Mouse (Mus musculus): ENCODE measurements around the gene H2-D1. TPM values are rescaled to one million over a fixed set of nuclear protein-coding genes. Genes with fewer than 3 reads are reported as not detected.

H2-D1 gene
- polyA plus RNA-seq, 1 experiment from 2014 or later: 107 TPM

- ATAC-seq (ENCODE audit: low read depth): no peak
- Histone ChIP-seq H3K9ac (ENCODE audit: low read depth, low read length) (no peak overlapping the region), H3K36me3 (ENCODE audit: control insufficient read depth, insufficient read depth) (peaks cover 4% of the 10 kb centered on the region; the same call in 1 of the 2 replicates), H3K4me1 (ENCODE audit: control insufficient read depth, low read depth, low read length) (peaks cover 16% of the 10 kb centered on the region), H3K4me2 (ENCODE audit: low read depth, low read length) (peak overlapping the region; percentile 80), H3K4me3 (ENCODE audit: low read depth, low read length) (peak overlapping the region; percentile 63; the same call in 1 of the 2 replicates), H3K27me3 (ENCODE audit: control insufficient read depth, insufficient read depth, low read depth, low read length) (no peaks in the 10 kb centered on the region), H3K9me3 (replicated peaks; ENCODE audit: control insufficient read depth, low read length) (no peaks in the 10 kb centered on the region), H3K27ac (ENCODE audit: low read length) (peak overlapping the region; percentile 45)
- WGBS (ENCODE audit: insufficient replicate concordance): 22% methylated on average over 13 of the region's 14 CpGs
Observed at GRCm38 (mm10) chr17:35258492-35259478, 3.7 kb upstream of the H2-D1 start.

GRCm38 (mm10) chr17:35259621-35260020, 2.9 kb upstream of the H2-D1 start:
- peaks cover 18% of the 10 kb centered on the region for H3K4me1 ChIP-seq (ENCODE audit: control insufficient read depth, low read depth, low read length)
- H3K36me3 ChIP-seq (ENCODE audit: control insufficient read depth, insufficient read depth): no peaks in the 10 kb centered on the region
- no peak for ATAC-seq (ENCODE audit: low read depth)
- no peak overlapping the region for H3K27ac ChIP-seq (ENCODE audit: low read length)
- no peaks in the 10 kb centered on the region for H3K27me3 ChIP-seq (ENCODE audit: control insufficient read depth, insufficient read depth, low read depth, low read length)
- H3K4me3 ChIP-seq (ENCODE audit: low read depth, low read length): no peak overlapping the region
- no peaks in the 10 kb centered on the region for H3K9me3 ChIP-seq (replicated peaks; ENCODE audit: control insufficient read depth, low read length)
- WGBS (ENCODE audit: insufficient replicate concordance): 72% methylated on average over 4 of the region's 4 CpGs
- no peak overlapping the region for H3K9ac ChIP-seq (ENCODE audit: low read depth, low read length)
- H3K4me2 ChIP-seq (ENCODE audit: low read depth, low read length): no peak overlapping the region

GRCm38 (mm10) chr17:35261651-35262050, 879 bp upstream of the H2-D1 start:
- Histone ChIP-seq H3K4me2 (ENCODE audit: low read depth, low read length) (no peak overlapping the region), H3K9ac (ENCODE audit: low read depth, low read length) (no peak overlapping the region), H3K27ac (ENCODE audit: low read length) (no peak overlapping the region), H3K4me3 (ENCODE audit: low read depth, low read length) (no peak overlapping the region), H3K9me3 (replicated peaks; ENCODE audit: control insufficient read depth, low read length) (no peaks in the 10 kb centered on the region), H3K4me1 (ENCODE audit: control insufficient read depth, low read depth, low read length) (peaks cover 18% of the 10 kb centered on the region), H3K27me3 (ENCODE audit: control insufficient read depth, insufficient read depth, low read depth, low read length) (no peaks in the 10 kb centered on the region), H3K36me3 (ENCODE audit: control insufficient read depth, insufficient read depth) (no peaks in the 10 kb centered on the region)
- no peak for ATAC-seq (ENCODE audit: low read depth)
- 76% methylated on average over 13 of the region's 13 CpGs for WGBS (ENCODE audit: insufficient replicate concordance)

- Histone ChIP-seq H3K4me1 (ENCODE audit: control insufficient read depth, low read depth, low read length) (peaks cover 12% of the 10 kb centered on the region), H3K36me3 (ENCODE audit: control insufficient read depth, insufficient read depth) (no peaks in the 10 kb centered on the region), H3K27me3 (ENCODE audit: control insufficient read depth, insufficient read depth, low read depth, low read length) (no peaks in the 10 kb centered on the region), H3K27ac (ENCODE audit: low read length) (no peak overlapping the region), H3K4me3 (ENCODE audit: low read depth, low read length) (peak overlapping the region; percentile 75), H3K9me3 (replicated peaks; ENCODE audit: control insufficient read depth, low read length) (no peaks in the 10 kb centered on the region), H3K9ac (ENCODE audit: low read depth, low read length) (peak overlapping the region; percentile 76), H3K4me2 (ENCODE audit: low read depth, low read length) (peak overlapping the region; percentile 100)
- ATAC-seq (ENCODE audit: low read depth): no peak; the same call in none of the 2 replicates
- WGBS (ENCODE audit: insufficient replicate concordance): under 1% methylated on average over 31 of the region's 31 CpGs
Observed at GRCm38 (mm10) chr17:35263523-35263883, 973 bp downstream of the H2-D1 start.

- Histone ChIP-seq H3K27me3 (ENCODE audit: control insufficient read depth, insufficient read depth, low read depth, low read length) (no peaks in the 10 kb centered on the region), H3K4me3 (ENCODE audit: low read depth, low read length) (no peak overlapping the region), H3K4me1 (ENCODE audit: control insufficient read depth, low read depth, low read length) (peaks cover 3% of the 10 kb centered on the region; the same call in 1 of the 2 replicates), H3K9me3 (replicated peaks; ENCODE audit: control insufficient read depth, low read length) (no peaks in the 10 kb centered on the region), H3K9ac (ENCODE audit: low read depth, low read length) (no peak overlapping the region), H3K27ac (ENCODE audit: low read length) (no peak overlapping the region), H3K4me2 (ENCODE audit: low read depth, low read length) (no peak overlapping the region), H3K36me3 (ENCODE audit: control insufficient read depth, insufficient read depth) (no peaks in the 10 kb centered on the region)
- WGBS (ENCODE audit: insufficient replicate concordance): 42% methylated on average over 1 of the region's 1 CpGs
- no peak for ATAC-seq (ENCODE audit: low read depth)
Observed at GRCm38 (mm10) chr17:35267399-35268086, 5.0 kb downstream of the H2-D1 start.

- WGBS (ENCODE audit: insufficient replicate concordance): 31% methylated on average over 3 of the region's 3 CpGs
- no peak overlapping the region for H3K27ac ChIP-seq (ENCODE audit: low read length)
- no peaks in the 10 kb centered on the region for H3K27me3 ChIP-seq (ENCODE audit: control insufficient read depth, insufficient read depth, low read depth, low read length)
- no peaks in the 10 kb centered on the region for H3K9me3 ChIP-seq (replicated peaks; ENCODE audit: control insufficient read depth, low read length)
- H3K4me2 ChIP-seq (ENCODE audit: low read depth, low read length): no peak overlapping the region
- ATAC-seq (ENCODE audit: low read depth): no peak
- H3K4me3 ChIP-seq (ENCODE audit: low read depth, low read length): no peak overlapping the region
- no peaks in the 10 kb centered on the region for H3K4me1 ChIP-seq (ENCODE audit: control insufficient read depth, low read depth, low read length)
- H3K36me3 ChIP-seq (ENCODE audit: control insufficient read depth, insufficient read depth): no peaks in the 10 kb centered on the region
- H3K9ac ChIP-seq (ENCODE audit: low read depth, low read length): no peak overlapping the region
Observed at GRCm38 (mm10) chr17:35269653-35270347, 7.3 kb downstream of the H2-D1 start.

- H3K36me3 ChIP-seq (ENCODE audit: control insufficient read depth, insufficient read depth): no peaks in the 10 kb centered on the region
- 63% methylated on average over 3 of the region's 3 CpGs for WGBS (ENCODE audit: insufficient replicate concordance)
Observed at GRCm38 (mm10) chr17:35272249-35272648, 9.7 kb downstream of the H2-D1 start.

GRCm38 (mm10) chr17:35274770-35275169, 12.2 kb downstream of the H2-D1 start:
- no peak overlapping the region for H3K9ac ChIP-seq (ENCODE audit: low read depth, low read length)
- 3% methylated on average over 11 of the region's 11 CpGs for WGBS (ENCODE audit: insufficient replicate concordance)
- ATAC-seq (ENCODE audit: low read depth): 0 out of 2 replicates have a peak, but pooled peaks have one; percentile 41
- no peaks in the 10 kb centered on the region for H3K9me3 ChIP-seq (replicated peaks; ENCODE audit: control insufficient read depth, low read length)
- H3K27ac ChIP-seq (ENCODE audit: low read length): no peak overlapping the region
- H3K27me3 ChIP-seq (ENCODE audit: control insufficient read depth, insufficient read depth, low read depth, low read length): peaks cover 16% of the 10 kb centered on the region
- no peaks in the 10 kb centered on the region for H3K4me1 ChIP-seq (ENCODE audit: control insufficient read depth, low read depth, low read length)
- H3K4me3 ChIP-seq (ENCODE audit: low read depth, low read length): no peak overlapping the region
- H3K36me3 ChIP-seq (ENCODE audit: control insufficient read depth, insufficient read depth): no peaks in the 10 kb centered on the region
- H3K4me2 ChIP-seq (ENCODE audit: low read depth, low read length): no peak overlapping the region

More at GRCm38 (mm10) chr17:35272249-35272648, 9.7 kb downstream of the H2-D1 start:
- Histone ChIP-seq H3K27ac (ENCODE audit: low read length) (no peak overlapping the region), H3K4me3 (ENCODE audit: low read depth, low read length) (no peak overlapping the region), H3K9me3 (replicated peaks; ENCODE audit: control insufficient read depth, low read length) (no peaks in the 10 kb centered on the region), H3K4me1 (ENCODE audit: control insufficient read depth, low read depth, low read length) (no peaks in the 10 kb centered on the region), H3K4me2 (ENCODE audit: low read depth, low read length) (no peak overlapping the region), H3K27me3 (ENCODE audit: control insufficient read depth, insufficient read depth, low read depth, low read length) (peaks cover 13% of the 10 kb centered on the region), H3K9ac (ENCODE audit: low read depth, low read length) (no peak overlapping the region)
- no peak for ATAC-seq (ENCODE audit: low read depth)

Data from liver, embryonic 16.5 days (tissue).